Mouse (Mus musculus) neural tube, embryonic 13.5 days (tissue): ENCODE results near the gene Camk2d. TPM values are rescaled to one million over a fixed set of nuclear protein-coding genes. Genes with fewer than 3 reads are reported as not detected.

ENCODE experiments used
- ATAC-seq: fragments of 200-750 bp; cut with Nextera tagmentation; 2 replicates; pipeline ENCODE4 v1.8.0; 2017; ENCODE audit warnings: low read depth, mild to moderate bottlenecking, moderate TSS enrichment, moderate library complexity
- H3K27ac ChIP-seq: fragments of 300-500 bp; sonication (generic); replicated peaks from 2 replicates; pipeline ENCODE4 v1.5.1; 2015; ENCODE audit warnings: moderate library complexity, mild to moderate bottlenecking, inconsistent platforms
- H3K27me3 ChIP-seq: fragments of 300-500 bp; sonication (generic); 2 replicates; pipeline ENCODE4 v1.6.1; 2015; ENCODE audit warnings: mild to moderate bottlenecking, inconsistent platforms
- H3K36me3 ChIP-seq: fragments of 300-500 bp; sonication (generic); 2 replicates; pipeline ENCODE4 v1.6.1; 2015; ENCODE audit warnings: mild to moderate bottlenecking, inconsistent platforms
- H3K4me1 ChIP-seq: fragments of 300-500 bp; sonication (generic); replicated peaks from 2 replicates; pipeline ENCODE4 v1.6.1; 2015; ENCODE audit warnings: inconsistent platforms
- H3K4me2 ChIP-seq: fragments of 300-500 bp; sonication (generic); 2 replicates; pipeline ENCODE4 v1.6.1; 2015; ENCODE audit warnings: inconsistent platforms, mild to moderate bottlenecking, moderate library complexity
- H3K4me3 ChIP-seq: fragments of 300-500 bp; sonication (generic); 2 replicates; pipeline ENCODE4 v1.5.1; 2015; ENCODE audit warnings: mild to moderate bottlenecking, inconsistent platforms
- H3K9ac ChIP-seq: fragments of 300-500 bp; sonication (generic); 2 replicates; pipeline ENCODE4 v1.6.1; 2015; ENCODE audit warnings: moderate library complexity, mild to moderate bottlenecking, inconsistent platforms
- H3K9me3 ChIP-seq: fragments of 300-500 bp; sonication (generic); 2 replicates; pipeline ENCODE4 v1.6.1; 2016; ENCODE audit warnings: inconsistent platforms
- WGBS: fragments of 180-500 bp; shearing (Covaris S2); methylation state at CpG from one replicate; pipeline ENCODE4 v1.1.7; 2015; 5-methylcytosine and 5-hydroxymethylcytosine counted together
- polyA plus RNA-seq: library from polyadenylated mRNA; unstranded; fragments of >200 nt; fragmentation: Nextera tagmentation; extraction: Ambion mirVana; gene quantifications from 2 replicates; pipeline ENCODE4 v1.2.1, GENCODE M21; 2015

Camk2d gene
- polyA plus RNA-seq, 1 experiment from 2014 or later = 60.4 TPM

GRCm38 (mm10) chr3:126671292-126671691, 75.2 kb downstream of the Camk2d start:
- Histone ChIP-seq H3K4me3 (no peak overlapping the region), H3K27ac (no peak overlapping the region; the same call in 1 of the 2 replicates), H3K9ac (no peak overlapping the region), H3K4me2 (no peak overlapping the region), H3K27me3 (no peaks in the 10 kb centered on the region), H3K4me1 (peaks cover 37% of the 10 kb centered on the region), H3K9me3 (no peaks in the 10 kb centered on the region), H3K36me3 (no peaks in the 10 kb centered on the region)
- ATAC-seq = no peak
- 26% methylated on average over 6 of the region's 6 CpGs for WGBS

DNA sequence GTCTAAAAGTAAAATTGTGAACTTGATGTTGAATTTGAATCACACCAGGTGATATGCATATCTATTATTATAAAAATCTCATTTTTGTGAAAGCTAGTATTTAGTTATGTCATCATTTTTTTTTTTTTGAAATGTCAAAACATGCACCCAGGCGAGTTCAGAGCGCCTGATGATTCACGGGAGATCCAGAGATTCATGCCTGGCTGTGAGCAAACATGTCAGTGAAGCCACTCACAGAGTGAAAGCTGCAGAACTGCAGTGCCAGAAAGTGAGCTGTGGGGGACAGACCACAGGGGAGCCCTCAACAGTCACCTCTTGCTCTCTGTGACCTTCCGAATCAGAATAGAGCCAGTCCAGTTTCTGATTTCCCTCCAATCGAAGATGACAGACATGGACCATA, 84.9 kb downstream of the Camk2d start:
- H3K4me1 ChIP-seq = no peaks in the 10 kb centered on the region
- H3K36me3 ChIP-seq = no peaks in the 10 kb centered on the region
- H3K27me3 ChIP-seq = no peaks in the 10 kb centered on the region
- no peak overlapping the region for H3K27ac ChIP-seq
- H3K9ac ChIP-seq = no peak overlapping the region
- no peak overlapping the region for H3K4me3 ChIP-seq
- ATAC-seq = no peak
- no peaks in the 10 kb centered on the region for H3K9me3 ChIP-seq
- H3K4me2 ChIP-seq = no peak overlapping the region
- 89% methylated on average over 5 of the region's 5 CpGs for WGBS

GRCm38 (mm10) chr3:126681996-126682395, 85.9 kb downstream of the Camk2d start:
- WGBS = 92% methylated on average over 4 of the region's 4 CpGs
- Histone ChIP-seq H3K27ac (no peak overlapping the region), H3K4me2 (no peak overlapping the region), H3K36me3 (no peaks in the 10 kb centered on the region), H3K27me3 (no peaks in the 10 kb centered on the region), H3K9me3 (no peaks in the 10 kb centered on the region), H3K9ac (no peak overlapping the region), H3K4me1 (no peaks in the 10 kb centered on the region), H3K4me3 (no peak overlapping the region)
- ATAC-seq = no peak

GRCm38 (mm10) chr3:126685363-126685762, 89.3 kb downstream of the Camk2d start:
- no peak for ATAC-seq
- 60% methylated on average over 6 of the region's 6 CpGs for WGBS
- Histone ChIP-seq H3K27me3 (no peaks in the 10 kb centered on the region), H3K4me3 (no peak overlapping the region), H3K27ac (no peak overlapping the region), H3K9me3 (no peaks in the 10 kb centered on the region), H3K36me3 (no peaks in the 10 kb centered on the region), H3K4me1 (no peaks in the 10 kb centered on the region), H3K9ac (no peak overlapping the region), H3K4me2 (no peak overlapping the region)

DNA sequence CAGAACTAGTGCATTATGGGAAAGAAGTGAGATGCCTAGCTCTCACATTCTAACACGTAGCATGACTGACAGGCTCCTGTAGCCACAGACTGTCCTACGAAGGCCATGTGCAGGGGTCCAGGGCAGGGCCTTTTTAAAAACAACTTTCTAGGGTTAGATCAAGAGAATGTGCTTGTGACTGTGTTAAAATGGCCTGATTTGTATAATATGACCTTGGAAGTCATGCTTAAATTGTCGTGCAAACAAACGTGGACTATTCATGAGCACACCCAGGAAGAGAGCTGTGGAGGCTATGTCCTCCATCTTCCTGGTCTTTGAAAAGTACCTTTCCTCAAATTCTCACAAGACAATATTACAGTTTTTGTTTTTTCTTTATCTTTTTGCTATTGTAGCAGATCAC, 91.0 kb downstream of the Camk2d start:
- Histone ChIP-seq H3K4me2 (no peak overlapping the region), H3K9me3 (no peaks in the 10 kb centered on the region), H3K27me3 (no peaks in the 10 kb centered on the region), H3K36me3 (no peaks in the 10 kb centered on the region), H3K9ac (no peak overlapping the region), H3K27ac (no peak overlapping the region), H3K4me1 (peaks cover 2% of the 10 kb centered on the region), H3K4me3 (no peak overlapping the region)
- 74% methylated on average over 4 of the region's 4 CpGs for WGBS
- no peak for ATAC-seq

GRCm38 (mm10) chr3:126688516-126688915, 92.4 kb downstream of the Camk2d start:
- Histone ChIP-seq H3K4me1 (peaks cover 15% of the 10 kb centered on the region), H3K4me2 (no peak overlapping the region), H3K4me3 (no peak overlapping the region), H3K27ac (no peak overlapping the region), H3K9ac (no peak overlapping the region), H3K27me3 (no peaks in the 10 kb centered on the region), H3K36me3 (no peaks in the 10 kb centered on the region), H3K9me3 (no peaks in the 10 kb centered on the region)
- 76% methylated on average over 2 of the region's 2 CpGs for WGBS
- ATAC-seq = no peak

- peaks cover 35% of the 10 kb centered on the region for H3K4me1 ChIP-seq
- no peaks in the 10 kb centered on the region for H3K36me3 ChIP-seq
- no peak for ATAC-seq
- H3K9me3 ChIP-seq = no peaks in the 10 kb centered on the region
- no peak overlapping the region for H3K9ac ChIP-seq
- no peak overlapping the region for H3K4me3 ChIP-seq
- no peaks in the 10 kb centered on the region for H3K27me3 ChIP-seq
- H3K27ac ChIP-seq = no peak overlapping the region
- no peak overlapping the region for H3K4me2 ChIP-seq
- WGBS = 82% methylated on average over 13 of the region's 13 CpGs
These were observed 94.8 kb downstream of the Camk2d start for GRCm38 (mm10) chr3:126690627-126691505.

- ATAC-seq = no peak
- H3K36me3 ChIP-seq = no peaks in the 10 kb centered on the region
- H3K27me3 ChIP-seq = no peaks in the 10 kb centered on the region
- H3K4me3 ChIP-seq = no peak overlapping the region
- no peaks in the 10 kb centered on the region for H3K9me3 ChIP-seq
- H3K4me1 ChIP-seq = peaks cover 36% of the 10 kb centered on the region
- no peak overlapping the region for H3K9ac ChIP-seq
- H3K4me2 ChIP-seq = no peak overlapping the region
- 70% methylated on average over 2 of the region's 2 CpGs for WGBS
- H3K27ac ChIP-seq = no peak overlapping the region
These were observed 95.5 kb downstream of the Camk2d start for GRCm38 (mm10) chr3:126691565-126691964.

DNA sequence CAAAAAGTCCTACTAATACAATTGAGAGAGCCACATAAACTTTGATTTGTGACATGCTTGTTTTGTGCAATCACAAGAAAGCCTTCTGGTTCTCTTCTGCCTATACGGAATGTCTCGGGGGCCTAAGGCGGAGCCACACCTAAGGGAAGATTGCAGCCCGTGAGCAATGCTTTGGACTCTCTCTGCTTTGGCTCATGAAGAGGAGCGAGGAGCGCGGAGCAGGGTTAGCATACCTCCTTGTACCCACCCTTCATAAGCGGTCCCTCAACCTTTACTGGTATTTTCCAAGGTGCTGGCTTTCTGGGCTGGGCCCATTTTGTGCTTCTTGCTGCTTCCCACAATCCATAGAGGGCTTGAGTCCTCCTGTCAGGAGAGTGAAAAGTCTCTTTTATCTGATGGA, 96.7 kb downstream of the Camk2d start:
- H3K36me3 ChIP-seq = no peaks in the 10 kb centered on the region
- H3K4me1 ChIP-seq = peaks cover 36% of the 10 kb centered on the region
- H3K27me3 ChIP-seq = no peaks in the 10 kb centered on the region
- WGBS = 79% methylated on average over 8 of the region's 8 CpGs
- no peak overlapping the region for H3K4me3 ChIP-seq
- no peak overlapping the region for H3K9ac ChIP-seq
- 0 out of 2 replicates have a peak overlapping the region, but pooled peaks have one; percentile 38 for H3K27ac ChIP-seq
- H3K9me3 ChIP-seq = no peaks in the 10 kb centered on the region
- no peak for ATAC-seq
- 0 out of 2 replicates have a peak overlapping the region, but pooled peaks have one; percentile 11 for H3K4me2 ChIP-seq

DNA sequence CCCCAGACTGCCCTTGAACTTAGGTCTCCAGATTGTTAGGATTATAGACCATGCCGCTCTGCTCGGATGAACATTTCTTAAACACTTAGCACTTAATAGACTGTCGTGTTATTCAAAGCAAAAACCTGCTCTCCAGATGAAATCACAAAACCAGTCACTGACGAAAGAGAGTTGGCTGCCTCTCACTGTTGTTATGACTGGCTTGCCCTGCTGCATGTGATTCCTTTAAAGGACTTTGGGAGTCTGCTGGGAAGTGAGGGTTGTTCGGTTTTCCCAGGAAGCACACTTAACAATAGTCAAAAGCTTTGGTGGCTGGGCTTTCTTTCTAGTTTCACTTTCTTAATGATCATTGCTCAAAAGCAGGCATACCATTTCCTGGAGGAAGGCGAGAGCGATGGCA, 97.2 kb downstream of the Camk2d start:
- Histone ChIP-seq H3K4me3 (no peak overlapping the region), H3K36me3 (no peaks in the 10 kb centered on the region), H3K27ac (peak overlapping the region; percentile 23; the same call in 1 of the 2 replicates), H3K4me2 (peak overlapping the region; percentile 11; the same call in 1 of the 2 replicates), H3K27me3 (no peaks in the 10 kb centered on the region), H3K4me1 (peaks cover 36% of the 10 kb centered on the region), H3K9ac (no peak overlapping the region), H3K9me3 (no peaks in the 10 kb centered on the region)
- WGBS = 46% methylated on average over 7 of the region's 7 CpGs
- ATAC-seq = no peak

GRCm38 (mm10) chr3:126695456-126696293, 99.6 kb downstream of the Camk2d start:
- ATAC-seq = peak; percentile 93
- Histone ChIP-seq H3K27ac (peak overlapping the region; percentile 71), H3K9me3 (no peaks in the 10 kb centered on the region), H3K4me1 (peaks cover 36% of the 10 kb centered on the region), H3K27me3 (no peaks in the 10 kb centered on the region), H3K4me3 (no peak overlapping the region), H3K36me3 (no peaks in the 10 kb centered on the region), H3K9ac (no peak overlapping the region; the same call in 1 of the 2 replicates), H3K4me2 (peak overlapping the region; percentile 32)
- WGBS = 6% methylated on average over 12 of the region's 12 CpGs

GRCm38 (mm10) chr3:126696620-126697019, 100.5 kb downstream of the Camk2d start:
- H3K4me1 ChIP-seq = peaks cover 36% of the 10 kb centered on the region
- H3K4me2 ChIP-seq = no peak overlapping the region
- no peak overlapping the region for H3K27ac ChIP-seq
- no peak for ATAC-seq
- H3K9ac ChIP-seq = no peak overlapping the region
- no peaks in the 10 kb centered on the region for H3K27me3 ChIP-seq
- H3K36me3 ChIP-seq = no peaks in the 10 kb centered on the region
- 78% methylated on average over 6 of the region's 6 CpGs for WGBS
- no peak overlapping the region for H3K4me3 ChIP-seq
- no peaks in the 10 kb centered on the region for H3K9me3 ChIP-seq
